Mouse (Mus musculus): ENCODE data around the gene Pigr. TPM values are rescaled to one million over a fixed set of nuclear protein-coding genes. Genes with fewer than 3 reads are reported as not detected.
A peak's percentile ranks its signal among the peaks of the same experiment; 100 is the strongest.

Pigr gene
- total and polyA plus RNA-seq, 2 experiments from 2014 or later: not detected

DNA sequence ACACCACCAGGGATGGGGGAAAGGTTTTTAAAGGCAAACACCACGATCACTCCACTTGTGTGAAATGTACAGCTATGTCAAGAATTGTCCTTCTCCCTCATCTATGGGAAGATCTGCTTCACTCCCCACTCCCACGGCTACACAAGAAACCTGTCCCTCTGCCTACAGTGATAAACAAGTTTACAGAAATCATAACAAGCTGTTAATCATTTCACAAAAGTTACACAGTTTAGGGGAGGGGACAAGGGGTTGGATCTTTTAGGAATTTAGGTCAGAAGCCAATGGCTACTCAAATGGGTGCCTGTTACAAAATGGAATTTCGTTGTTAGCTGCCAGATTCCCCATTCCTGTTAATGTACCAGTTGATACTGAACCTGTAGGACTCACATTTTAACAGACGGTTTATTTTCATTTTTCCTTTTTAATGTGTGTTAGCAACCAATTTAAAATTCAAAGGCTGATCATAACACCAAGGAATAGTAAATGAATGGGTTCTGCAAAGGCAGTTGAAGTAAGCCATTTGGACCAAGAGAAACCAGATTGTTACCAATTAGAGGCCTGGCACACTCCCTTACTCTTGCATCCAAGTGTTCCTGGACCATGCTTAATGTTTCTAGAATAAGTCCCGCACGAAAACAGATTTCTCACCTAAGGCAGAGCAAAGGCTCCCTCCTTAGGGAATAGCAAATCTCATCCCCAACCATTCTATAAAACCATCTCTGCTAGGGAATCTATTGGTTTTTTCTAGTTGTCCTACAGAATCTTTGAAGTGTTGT is 8.9 kb downstream of the Pigr start:
- no peaks in the 10 kb centered on the region for H3K4me1 ChIP-seq (ENCODE audit: insufficient read depth, low read length)
- TF ChIP-seq CTCF (IDR thresholded peaks at IDR 0.05): no peak
- DNase-seq (ENCODE audit: low spot score) (peak; percentile 19), ATAC-seq (ENCODE audit: low FRiP score) (no peak)
- no peaks in the 10 kb centered on the region for H3K36me3 ChIP-seq (ENCODE audit: insufficient read depth, low read length)
- H3K4me2 ChIP-seq (ENCODE audit: low read depth, low read length, poor library complexity, severe bottlenecking): no peak overlapping the region
- H3K27ac ChIP-seq (ENCODE audit: low read depth, low read length): no peak overlapping the region
- WGBS: 90% methylated on average over 6 of the region's 6 CpGs
- no peak overlapping the region for H3K9ac ChIP-seq (replicated peaks; ENCODE audit: low read length, poor library complexity, severe bottlenecking)
- H3K9me3 ChIP-seq (ENCODE audit: low read length): no peaks in the 10 kb centered on the region
- no peak overlapping the region for H3K4me3 ChIP-seq (ENCODE audit: low read depth, low read length)
- no peaks in the 10 kb centered on the region for H3K27me3 ChIP-seq (ENCODE audit: insufficient read depth, low read length)

DNA sequence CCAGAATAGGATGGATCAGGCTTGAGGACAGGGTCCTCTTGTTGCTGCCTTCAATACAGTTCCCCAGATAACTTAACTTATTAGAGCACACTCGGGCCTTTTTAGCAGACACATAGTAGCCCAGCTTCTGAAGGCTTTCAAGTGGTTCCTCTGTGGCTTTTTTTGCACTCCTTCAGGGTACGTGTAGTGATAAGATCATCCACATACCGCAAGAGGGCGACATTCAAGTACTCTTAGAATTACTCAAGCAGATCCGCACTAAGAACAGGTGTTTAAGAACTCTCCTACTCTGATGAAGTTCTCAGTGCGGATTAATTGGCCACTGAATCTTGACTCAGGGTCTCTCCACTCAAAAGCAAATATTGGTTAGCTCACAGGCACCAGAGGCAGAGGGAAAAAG is 11.8 kb downstream of the Pigr start:
- 52% methylated on average over 6 of the region's 6 CpGs for WGBS
- ATAC-seq (ENCODE audit: low FRiP score): no peak
- no peaks in the 10 kb centered on the region for H3K9me3 ChIP-seq (ENCODE audit: low read length)
- H3K27me3 ChIP-seq (ENCODE audit: insufficient read depth, low read length): no peaks in the 10 kb centered on the region
- no peak overlapping the region for H3K9ac ChIP-seq (replicated peaks; ENCODE audit: low read length, poor library complexity, severe bottlenecking)
- DNase-seq (ENCODE audit: low spot score): no peak
- peak; percentile 13; the same call in 1 of the 2 replicates for TF ChIP-seq CTCF (IDR thresholded peaks at IDR 0.05)
- no peaks in the 10 kb centered on the region for H3K4me1 ChIP-seq (ENCODE audit: insufficient read depth, low read length)
- H3K4me2 ChIP-seq (ENCODE audit: low read depth, low read length, poor library complexity, severe bottlenecking): no peak overlapping the region
- no peak overlapping the region for H3K4me3 ChIP-seq (ENCODE audit: low read depth, low read length)
- no peak overlapping the region for H3K27ac ChIP-seq (ENCODE audit: low read depth, low read length)
- no peaks in the 10 kb centered on the region for H3K36me3 ChIP-seq (ENCODE audit: insufficient read depth, low read length)

DNA sequence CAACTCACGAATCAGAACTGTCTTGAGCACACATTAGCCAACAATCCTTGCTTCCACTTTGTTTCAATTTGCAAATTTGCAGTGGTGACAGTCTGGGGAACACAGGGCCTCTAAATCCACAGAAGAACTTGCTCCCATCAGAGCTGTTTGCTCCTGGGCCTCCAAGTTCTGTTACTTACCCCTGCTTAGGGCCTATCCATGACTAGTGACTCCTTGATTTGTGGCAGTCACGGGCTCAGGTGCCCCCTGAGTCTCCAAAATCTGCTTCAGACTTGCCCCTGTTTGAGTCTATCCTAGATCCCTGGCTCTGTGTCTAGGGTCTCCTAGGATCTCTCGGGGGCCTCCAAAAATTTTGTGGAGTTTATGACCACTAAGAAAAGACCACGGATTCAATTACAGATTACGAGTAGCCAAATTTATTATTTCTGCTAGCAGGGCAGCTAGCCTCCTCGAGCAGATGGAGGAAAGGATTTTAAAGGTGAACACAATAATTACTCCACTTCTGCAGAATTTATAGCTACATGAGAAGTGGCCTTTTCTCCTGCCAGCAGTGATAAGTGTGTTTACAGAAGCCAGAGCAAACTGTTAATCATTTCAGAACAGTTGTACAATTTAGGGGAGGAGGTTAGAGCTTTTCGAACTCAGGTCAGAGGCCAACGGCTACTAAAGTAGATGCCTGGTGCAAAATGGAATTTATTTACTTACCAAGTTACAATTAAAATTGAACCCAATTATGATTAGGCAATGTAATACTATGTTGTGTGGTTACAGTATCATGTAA is 14.3 kb downstream of the Pigr start:
- H3K27ac ChIP-seq (ENCODE audit: low read depth, low read length): no peak overlapping the region
- H3K36me3 ChIP-seq (ENCODE audit: insufficient read depth, low read length): no peaks in the 10 kb centered on the region
- no peak overlapping the region for H3K9ac ChIP-seq (replicated peaks; ENCODE audit: low read length, poor library complexity, severe bottlenecking)
- no peaks in the 10 kb centered on the region for H3K9me3 ChIP-seq (ENCODE audit: low read length)
- H3K4me1 ChIP-seq (ENCODE audit: insufficient read depth, low read length): no peaks in the 10 kb centered on the region
- no peak overlapping the region for H3K4me3 ChIP-seq (ENCODE audit: low read depth, low read length)
- 87% methylated on average over 8 of the region's 8 CpGs for WGBS
- DNase-seq (ENCODE audit: low spot score) (no peak), ATAC-seq (ENCODE audit: low FRiP score) (no peak)
- H3K4me2 ChIP-seq (ENCODE audit: low read depth, low read length, poor library complexity, severe bottlenecking): no peak overlapping the region
- no peak for TF ChIP-seq CTCF (IDR thresholded peaks at IDR 0.05)
- H3K27me3 ChIP-seq (ENCODE audit: insufficient read depth, low read length): no peaks in the 10 kb centered on the region

DNA sequence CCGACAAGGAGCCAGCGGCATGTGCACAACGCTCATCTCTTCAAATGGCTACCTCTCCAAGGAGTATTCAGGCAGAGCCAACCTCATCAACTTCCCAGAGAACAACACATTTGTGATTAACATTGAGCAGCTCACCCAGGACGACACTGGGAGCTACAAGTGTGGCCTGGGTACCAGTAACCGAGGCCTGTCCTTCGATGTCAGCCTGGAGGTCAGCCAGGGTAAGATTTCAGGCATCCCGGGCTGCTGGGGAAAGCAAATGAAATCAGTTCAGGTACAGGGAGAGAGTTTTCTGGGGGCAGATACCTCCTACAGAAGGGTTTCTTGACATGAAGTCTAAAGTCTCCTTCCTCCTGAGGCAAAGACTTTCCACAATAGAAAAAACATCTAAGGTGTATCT is 15.1 kb downstream of the Pigr start:
- Histone ChIP-seq H3K9ac (replicated peaks; ENCODE audit: low read length, poor library complexity, severe bottlenecking) (no peak overlapping the region), H3K27me3 (ENCODE audit: insufficient read depth, low read length) (no peaks in the 10 kb centered on the region), H3K9me3 (ENCODE audit: low read length) (no peaks in the 10 kb centered on the region), H3K4me1 (ENCODE audit: insufficient read depth, low read length) (no peaks in the 10 kb centered on the region), H3K36me3 (ENCODE audit: insufficient read depth, low read length) (no peaks in the 10 kb centered on the region), H3K4me2 (ENCODE audit: low read depth, low read length, poor library complexity, severe bottlenecking) (no peak overlapping the region), H3K4me3 (ENCODE audit: low read depth, low read length) (no peak overlapping the region), H3K27ac (ENCODE audit: low read depth, low read length) (no peak overlapping the region)
- DNase-seq (ENCODE audit: low spot score) (no peak), ATAC-seq (ENCODE audit: low FRiP score) (no peak)
- no peak for TF ChIP-seq CTCF (IDR thresholded peaks at IDR 0.05)
- 93% methylated on average over 7 of the region's 7 CpGs for WGBS

DNA sequence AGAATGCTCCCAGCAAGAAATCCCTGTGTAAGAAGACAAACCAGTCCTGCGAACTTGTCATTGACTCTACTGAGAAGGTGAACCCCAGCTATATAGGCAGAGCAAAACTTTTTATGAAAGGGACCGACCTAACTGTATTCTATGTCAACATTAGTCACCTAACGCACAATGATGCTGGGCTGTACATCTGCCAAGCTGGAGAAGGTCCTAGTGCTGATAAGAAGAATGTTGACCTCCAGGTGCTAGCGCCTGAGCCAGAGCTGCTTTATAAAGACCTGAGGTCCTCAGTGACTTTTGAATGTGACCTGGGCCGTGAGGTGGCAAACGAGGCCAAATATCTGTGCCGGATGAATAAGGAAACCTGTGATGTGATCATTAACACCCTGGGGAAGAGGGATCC is 18.0 kb downstream of the Pigr start:
- Histone ChIP-seq H3K4me2 (ENCODE audit: low read depth, low read length, poor library complexity, severe bottlenecking) (no peak overlapping the region), H3K27me3 (ENCODE audit: insufficient read depth, low read length) (no peaks in the 10 kb centered on the region), H3K4me1 (ENCODE audit: insufficient read depth, low read length) (no peaks in the 10 kb centered on the region), H3K9ac (replicated peaks; ENCODE audit: low read length, poor library complexity, severe bottlenecking) (no peak overlapping the region), H3K27ac (ENCODE audit: low read depth, low read length) (no peak overlapping the region), H3K9me3 (ENCODE audit: low read length) (no peaks in the 10 kb centered on the region), H3K36me3 (ENCODE audit: insufficient read depth, low read length) (no peaks in the 10 kb centered on the region), H3K4me3 (ENCODE audit: low read depth, low read length) (no peak overlapping the region)
- no peak for ATAC-seq (ENCODE audit: low FRiP score)
- TF ChIP-seq CTCF (IDR thresholded peaks at IDR 0.05): no peak
- no peak for DNase-seq (ENCODE audit: low spot score)
- WGBS: 88% methylated on average over 7 of the region's 7 CpGs
